Mouse (Mus musculus): Measurements from ENCODE around the gene Fhl4.

Fhl4 gene

DNA sequence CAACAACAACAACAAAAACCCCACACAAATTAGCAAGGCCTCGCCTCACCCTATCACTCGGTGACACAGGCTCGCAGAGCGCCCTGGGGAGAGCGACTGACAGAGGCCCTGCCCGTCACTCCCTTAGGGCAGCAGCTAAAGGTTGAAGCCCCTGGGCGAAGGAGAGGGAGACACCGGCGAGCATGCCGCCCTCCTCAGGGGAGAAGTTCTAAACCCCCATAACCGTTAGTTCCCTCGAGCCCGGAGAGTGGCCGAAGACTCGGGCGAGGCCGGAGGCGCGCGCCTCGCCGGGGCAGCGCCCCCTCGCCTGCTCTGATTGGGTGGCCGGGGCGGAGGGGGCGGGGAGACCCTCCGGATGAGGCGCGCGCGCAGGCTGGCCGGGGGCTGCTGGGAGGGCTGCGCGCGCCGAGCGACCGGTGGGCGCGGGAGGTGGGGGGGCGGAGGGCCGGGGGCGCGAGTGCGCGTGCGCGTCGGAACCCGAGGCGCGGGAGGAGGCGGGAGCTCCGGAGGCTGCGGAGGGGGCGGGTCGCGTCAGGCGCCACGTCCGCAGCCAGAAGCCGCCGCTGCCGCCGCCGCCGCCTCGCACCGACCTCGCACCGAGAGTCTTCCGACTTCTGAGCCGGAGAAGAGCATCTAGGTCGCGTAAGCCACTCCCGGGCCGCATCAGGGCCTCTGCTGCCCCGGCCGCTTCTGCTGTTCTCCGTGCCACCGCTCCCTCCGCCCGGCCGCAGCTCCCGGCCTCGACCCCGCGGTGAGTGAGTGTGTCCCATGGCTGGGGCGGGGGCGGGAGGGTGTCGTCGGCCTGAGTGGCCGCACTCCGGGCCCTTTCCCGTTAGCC, at the start of gene Fhl4, which contains the start of gene Tmem263:
TSS of gene Fhl4 (minus strand) at position 249 of the 838 bp plus-strand sequence.
TSS of gene Tmem263 (plus strand) at position 381 of the 838 bp plus-strand sequence.
- DNase-seq (ENCODE audit: low spot score), result peak; percentile 93

DNA sequence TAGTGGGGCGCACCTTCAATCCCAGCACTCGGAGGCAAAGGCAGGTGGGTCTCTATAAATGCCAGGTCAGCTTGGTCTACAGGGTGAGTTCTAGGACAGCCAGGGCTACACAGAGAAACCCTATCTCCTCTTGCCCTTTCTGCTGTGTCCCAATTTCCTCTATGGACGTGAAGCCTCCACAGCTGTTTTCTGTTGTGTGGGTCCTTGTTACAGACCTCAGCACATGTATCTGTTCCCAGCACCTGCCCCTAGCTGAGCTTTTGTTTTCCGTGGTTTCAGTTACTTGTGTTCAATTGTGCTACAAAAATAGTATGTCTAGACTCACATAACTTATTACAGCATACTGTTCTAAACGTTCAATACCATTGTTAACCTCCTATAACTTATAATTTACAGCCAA, 46.9 kb upstream of the Fhl4 start:
- no peak for DNase-seq (ENCODE audit: low spot score)

DNA sequence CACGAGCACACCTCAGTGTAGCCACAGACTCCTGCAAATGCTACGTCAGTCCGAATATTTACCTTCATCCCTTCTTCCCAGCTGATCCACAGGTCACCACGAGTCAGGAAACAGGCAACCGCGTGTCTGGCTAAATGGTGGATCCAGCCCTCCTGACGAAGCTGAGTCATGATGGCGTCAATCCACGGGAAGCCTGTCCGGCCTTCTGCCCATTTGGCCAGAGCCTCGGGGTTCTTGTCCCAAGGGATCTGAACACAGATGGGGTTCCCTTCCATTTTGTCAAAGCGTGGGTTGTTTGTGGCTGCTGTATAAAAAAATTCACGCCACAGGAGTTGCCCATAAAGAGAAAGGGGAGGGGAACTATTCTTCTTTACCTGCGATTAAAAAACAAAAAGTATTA, 44.0 kb upstream of the Fhl4 start:
- DNase-seq (ENCODE audit: low spot score), result no peak

DNA sequence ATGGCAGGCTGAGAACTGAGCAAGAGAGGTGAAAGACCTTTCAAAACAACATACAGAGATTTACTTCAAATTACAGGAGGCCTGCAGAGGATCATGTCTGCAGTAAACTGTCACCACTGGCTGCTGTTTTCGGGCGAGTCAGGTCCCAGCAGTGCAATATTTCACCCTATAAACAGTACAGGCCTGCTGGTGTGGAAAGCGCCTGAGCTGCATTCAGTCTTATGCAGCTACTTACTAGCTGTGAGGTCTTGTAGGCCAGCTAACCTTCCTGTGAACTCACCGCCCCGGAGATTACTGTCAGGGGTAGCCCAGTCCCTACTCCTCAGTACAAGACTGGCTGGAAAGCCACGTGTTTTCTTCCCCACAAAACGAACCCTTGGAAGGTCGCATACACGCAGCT, 39.2 kb upstream of the Fhl4 start:
- peak; percentile 26 for DNase-seq (ENCODE audit: low spot score)

DNA sequence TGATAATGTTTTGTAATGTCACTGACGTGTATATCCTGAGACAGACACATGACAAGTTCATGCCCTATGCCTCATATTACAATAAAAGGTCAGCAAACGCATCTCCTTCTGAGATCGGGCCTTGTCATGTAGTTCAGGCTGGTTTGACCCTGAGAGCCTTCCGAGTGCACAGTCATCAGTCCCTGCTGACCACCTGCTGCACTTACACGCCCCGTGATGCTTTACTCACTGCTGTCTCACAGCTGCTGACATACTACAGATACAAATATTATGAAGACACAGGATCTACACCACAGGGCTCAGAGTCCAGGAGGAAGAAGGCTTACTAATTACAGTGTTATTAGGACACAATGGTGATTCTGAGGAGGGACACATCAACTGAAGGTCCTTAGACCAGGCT, 34.3 kb upstream of the Fhl4 start:
- no peak for DNase-seq (ENCODE audit: low spot score)

DNA sequence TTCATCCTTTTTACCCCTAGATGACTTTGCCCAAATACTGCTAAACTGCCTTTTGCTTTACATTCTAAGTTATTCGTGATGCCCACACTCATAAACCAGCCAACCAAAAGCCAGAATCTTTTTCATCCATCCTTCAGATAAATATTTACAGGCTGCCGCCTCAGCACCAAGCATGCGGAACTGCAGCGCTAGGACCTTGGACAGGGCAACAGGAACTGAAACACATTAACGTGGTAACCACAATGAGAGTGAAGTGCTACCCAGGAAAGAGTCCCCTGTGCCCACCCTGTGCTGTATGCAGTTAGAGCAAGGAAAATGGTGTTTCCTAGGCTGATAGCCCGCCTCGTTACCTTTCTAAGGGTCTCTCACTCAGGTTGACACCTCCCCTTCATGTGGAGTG, 26.2 kb upstream of the Fhl4 start:
- DNase-seq (ENCODE audit: low spot score), result peak; percentile 38

DNA sequence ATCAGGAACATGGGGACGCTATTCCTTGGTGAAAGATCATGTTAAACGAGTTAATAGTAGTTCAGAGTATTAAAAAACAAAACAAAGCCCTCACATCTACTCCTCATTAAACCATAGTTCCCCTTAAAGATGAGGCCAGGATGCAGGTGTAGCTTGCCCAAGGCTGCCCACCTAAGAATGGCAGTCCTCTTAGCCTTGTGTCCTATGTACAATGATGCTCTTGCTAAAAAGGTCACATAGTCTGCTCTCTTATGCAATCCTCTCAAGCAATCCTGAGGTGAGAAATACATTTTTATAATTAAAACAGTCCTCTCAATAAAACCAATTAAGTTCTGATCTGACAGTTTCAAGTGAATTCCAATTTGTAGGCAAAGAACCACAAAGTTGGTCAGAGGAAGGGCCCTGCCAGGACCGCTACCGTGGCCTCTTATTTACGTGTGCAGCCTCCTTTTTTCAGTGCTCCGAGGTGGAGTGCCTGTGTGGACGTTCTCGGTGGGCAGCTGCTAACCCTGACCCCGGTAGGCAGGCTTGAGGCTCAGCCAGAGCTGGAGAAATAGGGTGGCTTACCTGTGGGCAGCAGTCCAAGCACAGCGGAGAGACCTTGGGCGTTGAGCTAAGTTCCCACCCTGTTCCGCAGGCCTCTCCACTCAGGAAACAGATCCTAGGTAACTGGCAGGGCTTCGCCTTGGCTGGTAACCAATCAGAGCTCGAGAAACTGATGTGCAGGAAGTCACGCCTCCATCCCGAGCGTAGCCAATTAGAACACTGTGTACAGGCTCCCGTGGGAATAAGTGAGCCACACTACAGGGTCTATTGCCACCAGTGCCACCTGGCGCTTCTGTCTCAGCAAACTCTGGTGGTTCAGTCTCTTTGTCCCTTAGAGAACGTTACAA, 25.3 kb upstream of the Fhl4 start, which contains the start of gene Mterf2:
TSS of gene Mterf2 (minus strand) at position 633 of the 893 bp plus-strand sequence.
- DNase-seq (ENCODE audit: low spot score), result peak; percentile 92

DNA sequence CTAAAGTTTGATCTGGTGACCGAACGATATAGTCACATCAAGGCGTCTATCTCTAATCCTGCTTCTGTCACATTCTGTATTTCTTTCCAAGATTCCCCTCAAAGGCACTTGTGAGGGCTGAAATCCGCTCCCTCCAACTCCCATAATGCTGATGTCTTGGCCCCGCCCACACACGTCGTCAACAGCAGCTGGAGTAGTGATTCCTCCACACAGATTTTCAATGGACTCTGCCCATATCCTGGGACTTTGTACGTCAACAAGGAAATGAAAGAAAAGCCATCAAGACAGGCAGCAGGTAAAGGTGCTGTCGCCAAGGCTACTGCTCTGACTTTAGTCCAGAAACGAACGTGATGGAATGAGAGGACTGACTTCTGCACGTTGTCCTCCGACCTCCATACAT, 22.9 kb upstream of the Fhl4 start:
- DNase-seq (ENCODE audit: low spot score), result peak; percentile 58

DNA sequence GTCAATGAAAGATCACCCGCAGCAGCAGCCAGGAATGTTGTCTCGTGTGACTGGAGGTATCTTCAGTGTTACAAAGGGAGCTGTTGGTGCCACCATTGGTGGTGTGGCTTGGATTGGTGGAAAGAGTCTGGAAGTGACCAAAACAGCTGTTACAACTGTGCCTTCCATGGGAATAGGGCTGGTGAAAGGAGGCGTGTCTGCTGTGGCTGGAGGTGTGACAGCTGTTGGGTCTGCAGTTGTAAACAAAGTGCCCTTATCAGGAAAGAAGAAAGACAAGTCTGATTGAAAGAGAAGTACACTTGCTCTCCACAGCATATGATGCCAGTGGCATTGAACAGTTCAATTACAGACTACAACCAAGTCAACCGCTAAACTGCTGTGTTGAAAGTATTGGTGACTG, 12.1 kb upstream of the Fhl4 start:
- DNase-seq (ENCODE audit: low spot score), result no peak

DNA sequence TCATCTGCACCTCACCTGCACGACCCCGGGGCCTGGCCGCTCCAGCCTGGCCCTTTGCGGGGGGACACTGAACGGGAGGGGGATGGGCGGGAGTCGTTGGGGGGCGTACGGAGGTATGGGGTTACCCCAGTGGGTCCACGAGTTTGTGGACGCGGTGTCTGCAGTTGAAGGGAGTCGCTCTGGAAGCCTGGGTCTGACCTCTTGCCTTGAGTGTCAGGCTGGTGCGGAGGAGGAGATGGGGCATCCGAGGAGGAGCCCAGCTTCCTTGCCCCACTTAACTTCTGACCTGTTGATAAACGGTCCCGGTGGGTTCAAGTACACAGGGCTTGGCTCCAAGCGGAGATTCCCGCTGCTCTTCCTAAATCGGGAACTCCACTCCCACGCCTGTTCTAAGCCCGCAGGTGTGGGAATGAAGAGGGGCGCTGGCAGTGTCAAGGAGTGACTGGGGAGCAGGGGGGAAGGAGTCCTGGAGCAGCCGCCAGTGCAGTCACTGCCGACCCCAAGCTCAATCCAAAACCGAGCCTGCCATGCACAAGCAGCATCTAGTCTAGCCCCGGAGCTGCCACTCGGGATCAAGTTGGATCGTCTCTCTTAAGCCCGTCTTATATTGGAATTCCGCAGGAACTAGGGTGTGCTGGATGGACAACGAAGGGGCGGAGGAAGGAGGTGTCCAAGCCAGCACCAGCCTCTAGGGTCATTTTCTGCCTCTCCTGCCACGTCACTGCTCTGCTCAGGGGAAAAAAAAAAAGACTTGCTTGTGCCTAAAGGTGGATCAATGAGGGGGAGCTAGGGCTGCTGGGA, 990 bp upstream of the Fhl4 start:
- DNase-seq (ENCODE audit: low spot score), result peak; percentile 80

DNA sequence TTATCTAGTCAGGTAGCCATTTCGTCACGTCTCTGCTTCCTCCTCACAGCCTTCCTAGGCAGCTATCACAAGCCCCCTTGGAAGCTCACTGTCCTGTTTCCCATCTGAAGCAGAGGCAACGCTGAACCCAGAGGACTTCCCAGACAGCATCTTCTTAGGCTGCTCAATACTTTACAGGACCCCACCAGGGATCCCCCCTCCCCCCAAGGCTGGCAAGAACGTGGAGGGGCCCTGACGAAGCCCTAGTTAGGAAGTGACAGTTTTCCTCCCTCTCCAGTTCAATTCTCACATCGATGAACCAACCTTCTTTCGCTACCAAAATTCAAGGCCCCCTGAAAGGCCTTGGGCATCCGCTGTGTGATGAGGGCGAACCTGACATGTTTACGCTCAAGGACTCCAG, 454 bp downstream of the Fhl4 start:
- no peak for DNase-seq (ENCODE audit: low spot score)

DNA sequence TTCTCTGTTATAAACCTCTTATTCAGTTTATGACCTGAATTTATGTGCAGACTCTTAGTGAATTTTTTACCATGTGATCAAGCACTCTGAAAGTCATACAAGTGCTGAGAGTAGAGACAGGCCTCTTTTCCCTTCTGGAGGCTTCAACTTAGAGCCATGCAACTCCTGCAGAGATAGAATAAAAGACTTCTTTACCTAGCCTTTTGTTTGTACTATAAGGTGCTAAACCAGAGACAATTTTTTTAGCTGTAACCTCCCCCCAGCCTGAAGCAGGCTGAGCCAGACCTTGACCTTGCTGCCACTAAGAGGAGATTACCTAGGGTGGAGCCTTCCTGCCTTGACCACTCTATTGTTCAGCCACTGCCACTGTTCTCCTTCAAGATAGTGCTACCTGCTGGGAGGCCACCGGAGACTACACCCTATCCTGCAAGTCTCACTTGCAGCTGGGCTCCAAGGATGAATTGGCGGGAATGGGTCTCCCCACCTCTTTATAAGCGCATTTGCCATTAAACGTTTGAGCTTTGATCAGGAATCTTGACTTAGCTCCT, 30.6 kb downstream of the Fhl4 start:
- no peak for DNase-seq (ENCODE audit: low spot score)

DNA sequence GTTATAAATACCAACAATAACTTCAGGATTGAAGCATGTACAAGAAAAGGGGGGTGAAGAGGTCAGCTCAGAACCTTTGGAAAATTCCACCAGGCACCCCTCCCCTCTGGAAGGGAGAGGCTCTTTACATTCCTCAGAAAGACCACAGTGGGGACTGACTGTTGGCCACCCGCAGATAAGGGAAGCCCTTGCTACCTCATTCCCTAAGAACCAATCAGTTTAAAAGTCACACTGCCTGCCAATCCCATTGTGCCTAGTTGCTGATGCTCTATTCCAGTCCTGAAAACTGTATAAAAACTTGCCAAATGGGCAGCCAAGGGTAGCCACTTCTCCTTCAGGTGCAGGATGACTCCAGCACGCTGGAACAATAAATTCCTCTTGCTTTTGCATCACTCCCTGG, 47.4 kb downstream of the Fhl4 start:
- DNase-seq (ENCODE audit: low spot score), result no peak

DNA sequence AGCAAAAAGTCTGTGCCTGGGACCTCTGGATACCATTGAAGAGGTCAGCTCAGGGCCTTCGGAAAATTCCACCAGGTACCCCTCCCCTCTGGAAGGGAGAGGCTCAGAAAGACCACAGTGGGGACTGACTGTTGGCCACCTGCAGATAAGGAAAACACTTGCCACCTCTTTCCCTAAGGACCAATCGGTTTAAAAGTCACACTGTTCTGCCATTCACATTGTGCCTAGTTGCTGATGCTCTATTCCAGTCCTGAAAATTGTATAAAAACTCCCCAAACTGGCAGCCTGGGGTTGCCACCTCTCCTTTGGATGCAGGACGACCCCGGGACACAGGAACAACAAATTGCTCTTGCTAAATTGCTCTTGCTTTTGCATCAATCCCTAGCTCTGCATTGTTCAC, 49.8 kb downstream of the Fhl4 start:
- no peak for DNase-seq (ENCODE audit: low spot score)

DNA sequence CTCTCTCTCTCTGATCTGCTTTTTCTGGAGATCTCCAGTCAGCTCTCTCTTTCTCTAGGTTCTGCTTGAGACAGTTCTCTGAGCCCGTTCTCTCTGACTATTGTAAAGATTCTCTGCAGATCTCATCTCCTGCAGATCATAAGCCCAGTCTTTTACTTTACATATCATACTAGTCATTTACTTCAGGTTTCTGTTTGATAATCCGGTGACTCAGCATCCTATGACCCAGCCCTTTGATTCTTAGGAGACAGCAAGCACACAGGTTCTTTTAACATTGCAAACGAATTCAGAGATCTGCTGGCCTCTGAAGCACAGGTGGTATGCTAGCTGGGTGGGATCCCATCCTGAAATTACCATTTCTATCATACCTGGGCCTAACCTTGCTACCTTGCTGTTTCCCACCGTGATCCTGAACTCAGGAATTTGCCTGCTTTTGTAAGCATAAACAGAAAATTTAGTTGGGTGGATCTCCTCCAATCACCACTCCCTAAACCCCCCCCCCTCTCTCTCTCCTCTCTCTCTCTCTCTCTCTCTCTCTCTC, 51.6 kb downstream of the Fhl4 start:
- DNase-seq (ENCODE audit: low spot score), result no peak

DNA sequence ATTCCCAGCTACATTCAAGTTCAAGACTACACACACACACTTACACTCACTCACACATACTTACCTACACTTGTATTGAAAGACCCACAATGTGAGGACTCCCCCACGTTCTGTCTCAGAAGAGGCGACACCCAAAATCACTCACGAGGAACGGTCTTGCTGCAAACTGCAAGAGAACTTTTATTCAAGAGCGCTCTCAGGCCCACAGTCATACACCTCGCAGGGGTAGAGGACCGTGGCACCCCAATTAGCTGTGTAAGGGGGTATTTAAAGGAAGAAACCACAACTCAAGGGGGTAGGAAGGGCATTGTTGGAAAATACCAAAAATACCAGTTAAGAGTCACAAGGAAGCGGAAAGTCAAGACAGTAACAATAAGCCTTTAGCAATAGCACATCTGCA, 54.3 kb downstream of the Fhl4 start:
- DNase-seq (ENCODE audit: low spot score), result no peak

DNA sequence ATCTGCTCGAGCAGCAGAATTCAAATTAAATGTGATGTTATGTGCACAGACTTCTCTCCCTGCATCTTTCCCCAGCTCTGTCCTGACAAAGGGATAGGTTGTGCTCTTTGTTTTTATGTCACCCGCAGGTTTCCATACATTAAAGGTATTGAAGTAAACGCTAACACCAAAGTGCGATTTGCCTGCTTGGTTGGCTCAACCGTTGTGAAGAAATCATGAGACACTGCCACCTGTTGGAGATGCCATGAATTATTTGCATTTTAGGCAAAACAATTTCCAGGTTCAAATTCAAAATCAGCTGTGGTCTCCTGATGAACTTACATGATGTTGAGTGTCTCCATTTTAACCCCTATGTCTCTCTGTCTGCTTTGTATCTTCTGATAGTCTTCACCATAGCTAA, 55.7 kb downstream of the Fhl4 start:
- DNase-seq (ENCODE audit: low spot score), result no peak
